Mouse (Mus musculus) lung, embryonic 16.5 days (tissue): Measurements from ENCODE around the gene Klf5. TPM values are rescaled to one million over a fixed set of nuclear protein-coding genes. Genes with fewer than 3 reads are reported as not detected.

Experiments used
- ATAC-seq: fragments of 200-750 bp; cut with Nextera tagmentation; 2 replicates; pipeline ENCODE4 v1.8.0; 2017; ENCODE audit warnings: low read depth, mild to moderate bottlenecking, moderate library complexity
- H3K27ac ChIP-seq: fragments of 300-500 bp; sonication (generic); 2 replicates; pipeline ENCODE4 v1.5.1; 2014; ENCODE audit warnings: mild to moderate bottlenecking, control low read depth, low read length
- H3K27me3 ChIP-seq: fragments of 300-500 bp; sonication (generic); 2 replicates; pipeline ENCODE4 v1.6.1; 2014; ENCODE audit warnings: low read depth, low read length, mixed read lengths; ENCODE audit not compliant: control insufficient read depth, insufficient read depth
- H3K36me3 ChIP-seq: fragments of 300-500 bp; sonication (generic); 2 replicates; pipeline ENCODE4 v1.6.1; 2014; ENCODE audit warnings: low read length; ENCODE audit not compliant: control insufficient read depth, insufficient read depth
- H3K4me1 ChIP-seq: fragments of 300-500 bp; sonication (generic); replicated peaks from 2 replicates; pipeline ENCODE4 v1.6.1; 2014; ENCODE audit warnings: low read length, mixed read lengths; ENCODE audit not compliant: control insufficient read depth, insufficient read depth
- H3K4me2 ChIP-seq: fragments of 300-500 bp; sonication (generic); 2 replicates; pipeline ENCODE4 v1.6.1; 2014; ENCODE audit warnings: low read depth, low read length, control low read depth
- H3K4me3 ChIP-seq: fragments of 300-500 bp; sonication (generic); 2 replicates; pipeline ENCODE4 v1.5.1; 2014; ENCODE audit warnings: mild to moderate bottlenecking, low read length, control low read depth
- H3K9ac ChIP-seq: fragments of 300-500 bp; sonication (generic); 2 replicates; pipeline ENCODE4 v1.6.1; 2014; ENCODE audit warnings: low read length, control low read depth
- H3K9me3 ChIP-seq: fragments of 300-500 bp; sonication (generic); 2 replicates; pipeline ENCODE4 v1.6.1; 2016; ENCODE audit warnings: low read length; ENCODE audit not compliant: control insufficient read depth
- WGBS: fragments of 180-500 bp; shearing (Covaris S2); extraction: QIAGEN DNeasy Blood & Tissue Kit; methylation state at CpG from one replicate; pipeline ENCODE4 v1.1.7; 2014; 5-methylcytosine and 5-hydroxymethylcytosine counted together
- polyA plus RNA-seq: library from polyadenylated mRNA; unstranded; fragments of >200 nt; fragmentation: Nextera tagmentation; extraction: Ambion mirVana; gene quantifications from 2 replicates; pipeline ENCODE4 v1.2.1, GENCODE M21; 2015

The Klf5 gene
- polyA plus RNA-seq, 1 experiment from 2014 or later, result 35.7 TPM

- Histone ChIP-seq H3K27ac (peak overlapping the region; percentile 17; the same call in 1 of the 2 replicates), H3K4me1 (peaks cover 15% of the 10 kb centered on the region), H3K9ac (no peak overlapping the region), H3K4me3 (no peak overlapping the region), H3K27me3 (peaks cover 3% of the 10 kb centered on the region), H3K4me2 (no peak overlapping the region), H3K36me3 (peaks cover 3% of the 10 kb centered on the region; the same call in 1 of the 2 replicates), H3K9me3 (no peaks in the 10 kb centered on the region)
- WGBS, result 51% methylated on average over 3 of the region's 3 CpGs
- no peak for ATAC-seq
Measured at GRCm38 (mm10) chr14:99304387-99304786, 5.9 kb downstream of the Klf5 start.

- H3K4me2 ChIP-seq, result peak overlapping the region; percentile 2; the same call in 1 of the 2 replicates
- WGBS, result 65% methylated on average over 12 of the region's 12 CpGs
- H3K4me1 ChIP-seq, result peaks cover 13% of the 10 kb centered on the region
- H3K27me3 ChIP-seq, result peaks cover 3% of the 10 kb centered on the region
- no peaks in the 10 kb centered on the region for H3K9me3 ChIP-seq
- H3K4me3 ChIP-seq, result no peak overlapping the region
- H3K27ac ChIP-seq, result no peak overlapping the region; the same call in 1 of the 2 replicates
- H3K36me3 ChIP-seq, result peaks cover 3% of the 10 kb centered on the region; the same call in 1 of the 2 replicates
- H3K9ac ChIP-seq, result no peak overlapping the region
- no peak for ATAC-seq
Measured at GRCm38 (mm10) chr14:99304997-99305792, 6.7 kb downstream of the Klf5 start.

- H3K4me1 ChIP-seq, result peaks cover 13% of the 10 kb centered on the region
- no peak for ATAC-seq
- peaks cover 3% of the 10 kb centered on the region; the same call in 1 of the 2 replicates for H3K36me3 ChIP-seq
- H3K27me3 ChIP-seq, result no peaks in the 10 kb centered on the region; the same call in 1 of the 2 replicates
- H3K4me2 ChIP-seq, result no peak overlapping the region
- WGBS, result 39% methylated on average over 7 of the region's 7 CpGs
- H3K9ac ChIP-seq, result no peak overlapping the region
- no peaks in the 10 kb centered on the region for H3K9me3 ChIP-seq
- H3K4me3 ChIP-seq, result no peak overlapping the region
- no peak overlapping the region for H3K27ac ChIP-seq
Measured at GRCm38 (mm10) chr14:99306410-99306809, 7.9 kb downstream of the Klf5 start.

GRCm38 (mm10) chr14:99309606-99310005, 11.1 kb downstream of the Klf5 start:
- Histone ChIP-seq H3K9ac (no peak overlapping the region), H3K9me3 (peaks cover 4% of the 10 kb centered on the region), H3K36me3 (peaks cover 12% of the 10 kb centered on the region; the same call in 1 of the 2 replicates), H3K27ac (no peak overlapping the region), H3K4me2 (no peak overlapping the region), H3K4me3 (no peak overlapping the region), H3K4me1 (peaks cover 11% of the 10 kb centered on the region), H3K27me3 (no peaks in the 10 kb centered on the region)
- ATAC-seq, result 0 out of 2 replicates have a peak, but pooled peaks have one; percentile 26
- WGBS, result 62% methylated on average over 9 of the region's 9 CpGs

GRCm38 (mm10) chr14:99310358-99310757, 11.9 kb downstream of the Klf5 start:
- Histone ChIP-seq H3K4me1 (peaks cover 11% of the 10 kb centered on the region), H3K4me3 (no peak overlapping the region), H3K9me3 (peaks cover 4% of the 10 kb centered on the region), H3K9ac (no peak overlapping the region), H3K27me3 (no peaks in the 10 kb centered on the region), H3K4me2 (no peak overlapping the region), H3K36me3 (peaks cover 17% of the 10 kb centered on the region; the same call in 1 of the 2 replicates), H3K27ac (no peak overlapping the region)
- 64% methylated on average over 7 of the region's 7 CpGs for WGBS
- no peak for ATAC-seq

DNA sequence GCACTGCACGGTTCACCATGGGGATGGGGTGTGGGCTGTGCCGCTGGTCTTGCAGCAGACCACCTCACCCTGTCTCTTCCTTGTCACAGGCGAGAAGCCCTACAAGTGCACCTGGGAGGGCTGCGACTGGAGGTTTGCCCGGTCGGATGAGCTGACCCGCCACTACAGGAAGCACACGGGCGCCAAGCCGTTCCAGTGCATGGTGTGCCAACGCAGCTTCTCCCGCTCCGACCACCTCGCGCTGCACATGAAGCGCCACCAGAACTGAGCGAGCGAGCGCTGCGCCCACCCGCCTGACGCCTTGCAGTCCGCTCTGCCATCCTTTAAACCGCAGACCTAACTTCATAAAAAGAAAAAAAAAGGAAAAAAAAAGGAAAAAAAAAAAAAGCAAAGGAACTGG, 14.6 kb downstream of the Klf5 start:
- Histone ChIP-seq H3K36me3 (peaks cover 17% of the 10 kb centered on the region; the same call in 1 of the 2 replicates), H3K4me2 (no peak overlapping the region), H3K9ac (no peak overlapping the region), H3K27ac (no peak overlapping the region), H3K4me1 (no peaks in the 10 kb centered on the region), H3K4me3 (no peak overlapping the region), H3K27me3 (no peaks in the 10 kb centered on the region), H3K9me3 (peaks cover 4% of the 10 kb centered on the region)
- WGBS, result 89% methylated on average over 24 of the region's 24 CpGs
- no peak for ATAC-seq

DNA sequence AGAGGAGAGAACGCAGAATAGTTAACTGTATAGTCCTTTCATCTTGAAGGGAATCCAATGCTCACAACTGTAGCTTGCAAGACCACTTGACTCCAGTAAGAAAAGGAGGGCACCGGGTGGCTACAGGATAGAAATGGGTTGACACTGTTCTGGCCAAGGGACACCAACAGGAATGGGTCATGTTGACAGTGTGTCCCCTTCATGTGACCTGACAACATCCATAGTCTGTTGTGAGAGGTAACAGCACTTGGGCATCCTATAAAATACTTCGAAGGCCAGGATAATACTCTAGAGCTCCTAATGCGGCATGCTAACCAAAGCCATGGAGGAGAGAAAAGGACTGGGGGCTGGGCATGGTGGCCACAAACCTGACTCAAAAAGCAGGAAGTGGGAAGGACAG, 17.8 kb downstream of the Klf5 start:
- 92% methylated on average over 4 of the region's 4 CpGs for WGBS
- Histone ChIP-seq H3K27ac (no peak overlapping the region), H3K9me3 (peaks cover 4% of the 10 kb centered on the region), H3K9ac (no peak overlapping the region), H3K36me3 (peaks cover 17% of the 10 kb centered on the region; the same call in 1 of the 2 replicates), H3K4me2 (no peak overlapping the region), H3K27me3 (no peaks in the 10 kb centered on the region), H3K4me3 (no peak overlapping the region), H3K4me1 (no peaks in the 10 kb centered on the region)
- ATAC-seq, result no peak

DNA sequence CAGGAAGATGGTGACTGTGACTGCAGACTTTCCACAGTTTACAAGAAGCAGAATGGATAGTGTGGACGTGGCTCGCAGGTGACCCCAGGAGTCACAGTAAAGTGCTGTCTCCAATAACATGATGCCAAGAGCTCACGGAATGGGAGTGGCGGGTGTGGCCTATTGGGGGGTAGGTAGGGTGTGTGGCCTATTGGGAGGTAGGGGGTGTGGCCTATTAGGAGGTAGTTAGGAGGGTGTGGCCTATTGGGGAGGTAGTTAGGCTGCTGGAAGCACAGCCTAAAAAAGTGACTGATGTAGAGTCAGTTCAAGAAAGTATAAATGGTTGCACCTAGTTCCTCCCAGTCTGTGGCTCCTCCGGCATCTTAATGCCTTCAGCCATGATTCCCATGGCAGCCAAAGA, 22.2 kb downstream of the Klf5 start:
- Histone ChIP-seq H3K9me3 (no peaks in the 10 kb centered on the region), H3K27ac (no peak overlapping the region), H3K4me2 (no peak overlapping the region), H3K4me1 (no peaks in the 10 kb centered on the region), H3K9ac (no peak overlapping the region), H3K4me3 (no peak overlapping the region), H3K36me3 (no peaks in the 10 kb centered on the region), H3K27me3 (no peaks in the 10 kb centered on the region)
- 87% methylated on average over 5 of the region's 5 CpGs for WGBS
- no peak for ATAC-seq

GRCm38 (mm10) chr14:99323376-99323775, 24.9 kb downstream of the Klf5 start:
- Histone ChIP-seq H3K4me1 (no peaks in the 10 kb centered on the region), H3K9ac (no peak overlapping the region), H3K36me3 (no peaks in the 10 kb centered on the region), H3K27ac (no peak overlapping the region), H3K4me3 (no peak overlapping the region), H3K4me2 (no peak overlapping the region), H3K9me3 (no peaks in the 10 kb centered on the region), H3K27me3 (no peaks in the 10 kb centered on the region)
- 91% methylated on average over 10 of the region's 10 CpGs for WGBS
- no peak for ATAC-seq
